In genomic region chr1:164307922-164308321, GRCm38 (mm10) we compare ENCODE assay signal across 8 mouse cellular contexts. TPM values are rescaled to one million over a fixed set of nuclear protein-coding genes. Genes with fewer than 3 reads are reported as not detected.
DNase-seq lines count a peak whose midpoint lies in the region; ATAC-seq and TF ChIP-seq lines count a peak whose summit lies in the region.

No protein-coding gene starts in this region.

- peak overlapping the region; percentile 57 for H3K4me2 ChIP-seq in embryonic facial prominence, embryonic 11.5 days (ENCODE audit: low read depth, low read length)
- peak overlapping the region; percentile 61 for H3K4me2 ChIP-seq in intestine, embryonic 15.5 days (replicated peaks)
- peak overlapping the region; percentile 86 for H3K4me2 ChIP-seq in neural tube, embryonic 13.5 days

- DNase-seq in liver, adult 2 months (ENCODE audit: extremely low read depth, low read depth, low spot score), result no peak
- DNase-seq in liver, result no peak
- DNase-seq in embryonic facial prominence, embryonic 11.5 days (ENCODE audit: low spot score), result peak; percentile 12
- DNase-seq in kidney, postnatal 4 days, result no peak
- DNase-seq in right cerebral cortex, postnatal 14 days, result no peak
- no peak for DNase-seq in urinary bladder, postnatal 36 days (ENCODE audit: low spot score in 2 of 2)

- no peak for ATAC-seq in embryonic facial prominence, embryonic 11.5 days (replicated peaks; ENCODE audit: insufficient number of reproducible peaks, low FRiP score, low TSS enrichment, low read depth)
- ATAC-seq in intestine, embryonic 15.5 days, result peak; percentile 36
- ATAC-seq in neural tube, embryonic 13.5 days (ENCODE audit: low read depth), result peak; percentile 32

- WGBS in liver, adult 2 months, result 12% methylated on average over 10 of the region's 10 CpGs
- 11% methylated on average over 10 of the region's 10 CpGs for WGBS in embryonic facial prominence, embryonic 11.5 days
- WGBS in intestine, embryonic 15.5 days, result 8% methylated on average over 10 of the region's 10 CpGs
- 11% methylated on average over 10 of the region's 10 CpGs for WGBS in neural tube, embryonic 13.5 days

- H3K9me3 ChIP-seq in embryonic facial prominence, embryonic 11.5 days (replicated peaks; ENCODE audit: control insufficient read depth, low read length), result no peaks in the 10 kb centered on the region
- no peaks in the 10 kb centered on the region for H3K9me3 ChIP-seq in intestine, embryonic 15.5 days
- no peaks in the 10 kb centered on the region for H3K9me3 ChIP-seq in neural tube, embryonic 13.5 days

- H3K27ac ChIP-seq in liver, adult 2 months (replicated peaks; ENCODE audit: insufficient read depth, low read depth, low read length), result no peak overlapping the region
- H3K27ac ChIP-seq in embryonic facial prominence, embryonic 11.5 days (replicated peaks; ENCODE audit: low read depth, low read length), result no peak overlapping the region
- H3K27ac ChIP-seq in intestine, embryonic 15.5 days, result no peak overlapping the region
- H3K27ac ChIP-seq in neural tube, embryonic 13.5 days (replicated peaks), result peak overlapping the region; percentile 71

- peak overlapping the region; percentile 48 for H3K4me3 ChIP-seq in liver, adult 2 months (ENCODE audit: insufficient read depth, low read depth, low read length)
- peak overlapping the region; percentile 81 for H3K4me3 ChIP-seq in embryonic facial prominence, embryonic 11.5 days (ENCODE audit: low read depth, low read length)
- peak overlapping the region; percentile 83 for H3K4me3 ChIP-seq in intestine, embryonic 15.5 days (replicated peaks)
- H3K4me3 ChIP-seq in neural tube, embryonic 13.5 days, result peak overlapping the region; percentile 79

- peak overlapping the region; percentile 31; the same call in 1 of the 2 replicates for H3K9ac ChIP-seq in liver, adult 2 months (ENCODE audit: low read depth, low read length)
- peak overlapping the region; percentile 62 for H3K9ac ChIP-seq in embryonic facial prominence, embryonic 11.5 days (replicated peaks; ENCODE audit: low read length)
- H3K9ac ChIP-seq in intestine, embryonic 15.5 days, result peak overlapping the region; percentile 8; the same call in 1 of the 2 replicates
- peak overlapping the region; percentile 72 for H3K9ac ChIP-seq in neural tube, embryonic 13.5 days

- H3K4me1 ChIP-seq in liver, adult 2 months (ENCODE audit: control insufficient read depth, insufficient read depth, low read length), result peaks cover 1% of the 10 kb centered on the region
- no peaks in the 10 kb centered on the region for H3K4me1 ChIP-seq in embryonic facial prominence, embryonic 11.5 days (ENCODE audit: control insufficient read depth, insufficient read depth, low read length)
- H3K4me1 ChIP-seq in intestine, embryonic 15.5 days (replicated peaks), result 0 out of 2 replicates have a peak, but pooled peaks cover 10% of the 10 kb centered on the region
- H3K4me1 ChIP-seq in neural tube, embryonic 13.5 days (replicated peaks), result peaks cover 29% of the 10 kb centered on the region

- no peak for TF ChIP-seq CTCF in liver, adult 2 months (IDR thresholded peaks at IDR 0.05; ENCODE audit: low read depth, low read length)

- peaks cover 3% of the 10 kb centered on the region; the same call in 1 of the 2 replicates for H3K79me2 ChIP-seq in liver, adult 2 months (ENCODE audit: control insufficient read depth, insufficient read depth, low read length)

- no peak for TF ChIP-seq POLR2A in liver, adult 2 months (IDR thresholded peaks at IDR 0.05; ENCODE audit: extremely low read depth, insufficient read depth, low read length)

- no peaks in the 10 kb centered on the region for H3K27me3 ChIP-seq in liver, adult 2 months (ENCODE audit: control insufficient read depth, insufficient read depth, low read length)
- H3K27me3 ChIP-seq in embryonic facial prominence, embryonic 11.5 days (ENCODE audit: control insufficient read depth, insufficient read depth, low read length), result no peaks in the 10 kb centered on the region
- H3K27me3 ChIP-seq in intestine, embryonic 15.5 days (replicated peaks), result no peaks in the 10 kb centered on the region
- H3K27me3 ChIP-seq in neural tube, embryonic 13.5 days, result no peaks in the 10 kb centered on the region

- H3K36me3 ChIP-seq in liver, adult 2 months (ENCODE audit: control insufficient read depth, insufficient read depth, low read length), result 0 out of 2 replicates have a peak, but pooled peaks cover 1% of the 10 kb centered on the region
- no peaks in the 10 kb centered on the region for H3K36me3 ChIP-seq in embryonic facial prominence, embryonic 11.5 days (replicated peaks; ENCODE audit: control insufficient read depth, insufficient read depth, low read depth, low read length)
- 0 out of 2 replicates have a peak, but pooled peaks cover 2% of the 10 kb centered on the region for H3K36me3 ChIP-seq in intestine, embryonic 15.5 days
- H3K36me3 ChIP-seq in neural tube, embryonic 13.5 days, result peaks cover 19% of the 10 kb centered on the region

RNA-seq across cellular contexts. Expression of gene Blzf1, which starts 0.6 kb away (rescaled TPM):
- total RNA-seq in liver, adult 2 months (2014; rRNA removed), result 6.8 and 7.6 TPM in 2 replicates
- 1.9 and 2.0 TPM in 2 replicates for polyA plus RNA-seq in liver, adult 2 months (2012; rRNA removed)
- polyA plus RNA-seq in embryonic facial prominence, embryonic 11.5 days (2014; fragmentation: Nextera tagmentation; extraction: Ambion mirVana), result 26.7 and 26.9 TPM in 2 replicates
- polyA plus RNA-seq in intestine, embryonic 15.5 days (2015; fragmentation: Nextera tagmentation; extraction: Ambion mirVana), result 23.6 and 25.7 TPM in 2 replicates
- polyA plus RNA-seq in neural tube, embryonic 13.5 days (2015; fragmentation: Nextera tagmentation; extraction: Ambion mirVana), result 29.6 and 31.9 TPM in 2 replicates

RNA-seq across cellular contexts. Expression of gene Nme7, which starts 4.0 kb away (rescaled TPM):
- total RNA-seq in liver, adult 2 months (2014; rRNA removed), result 12.8 and 17.1 TPM in 2 replicates
- polyA plus RNA-seq in liver, adult 2 months (2012; rRNA removed), result 2.4 and 3.4 TPM in 2 replicates
- 46.7 and 51.6 TPM in 2 replicates for polyA plus RNA-seq in embryonic facial prominence, embryonic 11.5 days (2014; fragmentation: Nextera tagmentation; extraction: Ambion mirVana)
- polyA plus RNA-seq in intestine, embryonic 15.5 days (2015; fragmentation: Nextera tagmentation; extraction: Ambion mirVana), result 35.0 and 35.2 TPM in 2 replicates
- 31.0 and 33.1 TPM in 2 replicates for polyA plus RNA-seq in neural tube, embryonic 13.5 days (2015; fragmentation: Nextera tagmentation; extraction: Ambion mirVana)

RNA-seq across cellular contexts. Expression of gene Ccdc181, which starts 32.5 kb away (rescaled TPM):
- total RNA-seq in liver, adult 2 months (2014; rRNA removed), result 2.5 and 3.9 TPM in 2 replicates
- 0.91 and 1.1 TPM in 2 replicates for polyA plus RNA-seq in liver, adult 2 months (2012; rRNA removed)
- 8.7 and 9.6 TPM in 2 replicates for polyA plus RNA-seq in embryonic facial prominence, embryonic 11.5 days (2014; fragmentation: Nextera tagmentation; extraction: Ambion mirVana)
- polyA plus RNA-seq in intestine, embryonic 15.5 days (2015; fragmentation: Nextera tagmentation; extraction: Ambion mirVana), result 8.0 and 8.1 TPM in 2 replicates
- 19.8 and 22.4 TPM in 2 replicates for polyA plus RNA-seq in neural tube, embryonic 13.5 days (2015; fragmentation: Nextera tagmentation; extraction: Ambion mirVana)

RNA-seq across cellular contexts. Expression of gene Slc19a2, which starts 59.1 kb away (rescaled TPM):
- 96.1 and 121 TPM in 2 replicates for total RNA-seq in liver, adult 2 months (2014; rRNA removed)
- 84.5 and 86.9 TPM in 2 replicates for polyA plus RNA-seq in liver, adult 2 months (2012; rRNA removed)
- 10.5 and 11.8 TPM in 2 replicates for polyA plus RNA-seq in embryonic facial prominence, embryonic 11.5 days (2014; fragmentation: Nextera tagmentation; extraction: Ambion mirVana)
- 11.6 and 14.2 TPM in 2 replicates for polyA plus RNA-seq in intestine, embryonic 15.5 days (2015; fragmentation: Nextera tagmentation; extraction: Ambion mirVana)
- 6.1 and 7.3 TPM in 2 replicates for polyA plus RNA-seq in neural tube, embryonic 13.5 days (2015; fragmentation: Nextera tagmentation; extraction: Ambion mirVana)

Comparison
In these comparisons a context has a peak if more than half of its experiments do, and no peak if none do; other contexts are left out.
1. H3K9ac ChIP-seq: peak in every context shown above with its lines; median percentile 72 in neural tube, embryonic 13.5 days; 62 in embryonic facial prominence, embryonic 11.5 days; 31 in liver, adult 2 months; 8 in intestine, embryonic 15.5 days.